Mouse (Mus musculus): ENCODE data around the gene Aco2.

Aco2 gene

GRCm38 (mm10) chr15:81920546-81921217, 48.6 kb downstream of the Aco2 start:
- no peak for DNase-seq

DNA sequence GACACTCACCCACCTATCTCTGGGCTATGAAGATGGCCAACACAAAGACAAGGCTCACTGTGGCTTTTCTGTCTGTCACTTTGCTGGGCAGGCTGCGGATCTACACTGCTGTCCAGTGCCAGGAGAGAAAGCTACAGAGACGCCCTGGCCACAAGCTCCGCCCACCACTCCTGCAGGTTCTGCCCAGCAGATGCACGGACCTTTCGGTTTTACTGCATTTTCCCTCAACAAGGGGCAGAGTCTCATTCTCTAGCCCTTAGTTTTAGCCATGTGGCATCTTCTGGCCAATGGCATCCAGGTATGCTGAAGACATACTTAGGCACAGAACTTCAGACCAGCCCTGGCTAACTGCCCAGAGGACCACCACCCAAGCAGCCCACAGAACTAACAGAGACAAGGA, 49.1 kb downstream of the Aco2 start:
- no peak for DNase-seq

- DNase-seq = no peak
These were observed 52.8 kb downstream of the Aco2 start for GRCm38 (mm10) chr15:81924933-81925332.

DNA sequence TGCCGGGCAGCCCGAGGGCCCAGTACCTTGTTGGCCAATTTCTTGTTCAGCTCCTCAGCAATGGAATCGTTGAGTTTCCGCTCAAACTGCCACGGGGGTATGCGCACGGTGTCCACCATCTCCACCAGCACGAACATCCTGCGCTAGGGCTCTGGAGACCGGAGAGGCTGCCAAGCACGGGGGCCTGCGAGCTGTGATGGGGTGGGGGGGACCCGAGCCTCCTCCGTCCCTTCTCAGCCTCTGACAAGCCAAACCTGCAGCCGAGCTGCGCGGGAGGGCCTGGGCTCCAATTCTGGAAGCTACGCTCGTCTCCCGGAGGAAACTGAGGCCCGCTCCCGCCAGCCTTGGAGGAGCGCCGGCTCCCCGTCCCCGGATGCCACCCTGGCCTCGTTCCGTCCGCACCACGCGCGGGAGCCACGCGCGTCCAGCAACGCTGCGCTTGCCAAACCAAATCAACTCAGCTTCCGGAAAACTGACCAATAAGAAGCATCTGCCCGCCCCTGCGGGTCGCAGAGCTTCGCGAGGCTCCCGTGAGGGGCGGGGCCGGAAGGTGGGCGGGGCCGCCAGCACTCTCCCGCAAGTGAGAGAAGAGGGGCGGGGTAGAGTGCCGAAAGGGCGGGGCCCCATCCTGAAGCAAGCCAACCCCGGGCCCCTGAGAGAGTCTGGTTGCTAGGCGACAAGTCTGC, 53.8 kb downstream of the Aco2 start, which contains the start of gene Polr3h:
Gene Polr3h, minus strand, starts transcription at position 481 of the 686 bp plus-strand sequence.
- DNase-seq = peak; percentile 96 to 97

DNA sequence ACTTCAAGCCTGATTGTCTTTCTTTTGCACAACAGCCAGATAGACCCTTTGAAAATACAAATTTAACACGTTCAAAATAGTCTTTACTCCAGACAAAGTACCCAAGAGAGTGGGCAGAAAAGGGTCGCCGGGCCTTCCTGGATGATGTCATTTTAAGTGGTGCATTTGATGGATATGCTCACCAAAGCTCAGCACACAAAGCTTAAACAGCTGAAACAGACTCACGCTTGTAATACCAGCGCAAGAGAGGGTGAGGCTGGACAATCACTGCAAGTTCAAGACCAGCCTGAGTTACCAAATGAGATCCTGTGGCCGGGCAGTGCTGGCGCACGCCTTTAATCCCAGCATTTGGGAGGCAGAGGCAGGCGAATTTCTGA, 54.3 kb downstream of the Aco2 start:
- no peak for DNase-seq

DNA sequence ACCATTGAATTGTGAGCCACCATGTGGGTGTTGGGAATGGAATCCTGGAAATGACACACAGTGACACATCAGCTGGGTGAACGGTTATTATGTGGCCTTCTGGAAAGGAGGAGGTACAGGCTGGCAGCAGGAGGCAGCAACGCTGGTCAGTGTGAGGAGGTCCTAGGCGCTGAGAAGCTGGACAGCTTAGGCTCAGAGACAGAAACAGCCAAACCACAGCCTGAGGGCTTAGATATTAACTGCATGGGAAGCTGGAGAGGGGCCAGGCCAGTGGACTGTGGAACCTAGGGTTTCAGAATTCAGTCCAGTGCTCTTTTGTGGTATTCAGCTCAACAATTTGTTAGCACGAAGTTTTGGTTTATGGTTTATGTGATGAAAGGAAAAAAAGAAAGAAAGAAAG, 55.6 kb downstream of the Aco2 start:
- no peak for DNase-seq

- DNase-seq = peak; percentile 65 to 69
These were observed 56.2 kb downstream of the Aco2 start for GRCm38 (mm10) chr15:81928277-81928676.

DNA sequence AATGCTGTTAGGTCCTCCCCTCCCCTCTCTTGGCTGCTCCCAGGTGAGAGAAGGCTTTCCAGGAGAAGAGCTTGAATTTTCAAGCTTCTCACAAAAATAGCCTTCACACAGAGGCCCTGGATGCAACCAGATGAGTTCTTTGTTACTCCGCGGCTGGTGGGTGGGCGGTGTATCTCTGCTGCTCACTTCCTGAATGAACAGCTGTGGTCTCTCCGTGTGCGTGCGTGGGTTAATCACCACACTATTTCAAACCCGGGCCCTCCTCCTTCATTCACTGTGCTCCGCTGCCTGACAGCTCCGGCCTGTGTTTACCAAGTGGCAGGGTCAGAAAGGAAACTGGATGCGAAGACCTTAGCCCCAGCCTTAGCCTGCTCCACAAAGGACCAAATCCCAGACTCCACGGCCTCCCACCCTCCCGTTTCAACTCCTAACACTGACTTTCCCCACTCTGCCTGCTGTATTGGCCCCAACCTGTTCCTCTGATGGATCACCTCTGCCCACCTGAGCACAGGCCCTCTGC, 60.9 kb downstream of the Aco2 start:
- DNase-seq = peak; percentile 26 to 46

DNA sequence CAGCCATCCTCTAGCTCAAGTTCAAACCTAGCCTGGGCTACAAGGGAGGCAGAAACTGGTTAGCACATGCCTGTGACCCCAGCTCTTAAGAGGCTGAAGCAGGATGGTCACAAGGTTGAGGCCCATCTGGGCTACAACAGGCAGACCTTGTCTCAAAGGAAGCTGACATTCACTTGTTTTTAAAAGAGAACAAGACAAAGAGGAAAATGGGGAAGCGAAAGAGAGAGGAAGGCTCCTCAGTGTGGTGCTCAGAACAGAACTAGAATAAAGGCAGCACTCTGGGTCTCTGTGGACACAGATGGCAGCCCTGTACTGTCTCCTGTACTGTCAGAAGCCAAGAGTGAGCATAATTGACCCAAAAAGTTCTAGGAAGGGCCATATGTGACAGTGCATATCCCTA, 61.9 kb downstream of the Aco2 start:
- DNase-seq = no peak

DNA sequence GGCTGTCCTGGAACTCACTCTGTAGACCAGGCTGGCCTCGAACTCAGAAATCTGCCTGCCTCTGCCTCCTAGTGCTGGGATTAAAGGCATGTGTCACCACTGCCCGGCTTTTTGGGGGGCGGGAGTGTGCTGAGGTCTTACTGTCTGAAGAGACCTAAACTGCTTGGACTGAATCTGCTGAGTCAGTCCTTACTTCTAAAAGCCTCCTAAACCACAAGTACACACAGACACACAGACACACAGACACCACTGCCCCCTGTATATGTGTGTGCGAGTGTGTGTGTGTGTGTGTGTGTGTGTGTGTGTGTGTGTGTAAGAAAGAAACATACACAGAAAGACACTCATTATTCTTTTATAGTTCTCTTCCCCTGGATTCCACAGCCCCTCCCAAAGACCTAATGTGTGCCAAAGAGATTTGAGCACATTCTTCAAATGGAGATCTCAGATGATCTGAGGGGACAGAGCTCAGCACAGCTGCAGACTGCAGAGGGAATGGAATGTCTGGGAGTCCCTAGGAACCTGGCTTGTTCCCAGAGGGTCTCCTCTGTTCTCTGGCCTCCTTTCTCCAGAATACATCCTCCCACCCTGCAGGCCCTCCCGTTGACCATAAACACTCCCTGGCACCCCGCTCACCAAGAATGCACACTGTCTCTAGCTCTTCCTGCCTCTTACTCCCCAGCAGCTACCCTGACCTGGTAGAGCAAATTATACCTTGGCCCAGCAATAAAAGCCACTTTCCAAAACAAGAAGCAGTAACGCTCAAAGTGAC, 63.9 kb downstream of the Aco2 start:
- DNase-seq = no peak

DNA sequence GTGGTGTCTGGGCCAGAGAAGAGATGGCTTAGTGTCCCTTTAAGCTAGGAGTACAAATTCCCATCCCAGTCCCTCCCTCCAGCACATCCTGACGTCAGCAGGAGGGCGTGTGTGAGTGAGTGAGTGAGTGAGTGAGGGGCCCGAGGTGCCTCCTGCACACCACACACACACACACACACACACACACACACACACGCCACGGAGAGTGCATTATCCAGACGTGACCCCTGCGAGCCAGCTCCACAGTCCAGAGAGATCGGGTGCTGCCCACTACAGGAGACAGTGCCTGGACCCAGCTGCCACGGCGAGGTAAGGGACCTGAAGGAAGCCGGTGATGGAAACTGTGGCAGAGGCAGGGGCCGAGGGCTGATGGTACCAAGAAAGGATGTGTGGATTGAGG, 64.6 kb downstream of the Aco2 start, which contains the start of gene Csdc2:
Gene Csdc2, plus strand, starts transcription at position 81 of the 400 bp plus-strand sequence.
- peak; percentile 40 to 62 for DNase-seq

- peak; percentile 35 to 54 for DNase-seq
These were observed 65.2 kb downstream of the Aco2 start for GRCm38 (mm10) chr15:81937098-81937972.

DNA sequence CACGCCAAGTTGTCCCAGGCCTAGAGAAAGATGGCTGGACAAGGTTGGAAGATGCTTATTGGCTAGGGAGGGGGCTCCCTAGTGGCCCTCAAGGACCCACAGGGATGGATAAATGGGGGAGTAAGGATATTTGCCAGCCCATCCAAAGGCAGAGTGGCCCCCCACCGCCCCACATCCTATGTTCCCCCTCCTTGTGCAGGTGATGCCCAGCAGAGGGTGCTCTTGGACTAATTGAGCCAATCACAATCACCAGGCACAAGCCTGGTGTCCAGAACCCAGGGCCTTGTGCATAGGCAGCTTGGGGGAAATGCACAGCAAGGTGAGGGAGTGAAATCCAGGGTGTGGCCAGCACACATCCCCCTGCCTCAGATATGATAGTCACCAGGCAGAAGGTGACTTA, 66.1 kb downstream of the Aco2 start:
- peak in 1 of 2 experiments; percentile 42 for DNase-seq

DNA sequence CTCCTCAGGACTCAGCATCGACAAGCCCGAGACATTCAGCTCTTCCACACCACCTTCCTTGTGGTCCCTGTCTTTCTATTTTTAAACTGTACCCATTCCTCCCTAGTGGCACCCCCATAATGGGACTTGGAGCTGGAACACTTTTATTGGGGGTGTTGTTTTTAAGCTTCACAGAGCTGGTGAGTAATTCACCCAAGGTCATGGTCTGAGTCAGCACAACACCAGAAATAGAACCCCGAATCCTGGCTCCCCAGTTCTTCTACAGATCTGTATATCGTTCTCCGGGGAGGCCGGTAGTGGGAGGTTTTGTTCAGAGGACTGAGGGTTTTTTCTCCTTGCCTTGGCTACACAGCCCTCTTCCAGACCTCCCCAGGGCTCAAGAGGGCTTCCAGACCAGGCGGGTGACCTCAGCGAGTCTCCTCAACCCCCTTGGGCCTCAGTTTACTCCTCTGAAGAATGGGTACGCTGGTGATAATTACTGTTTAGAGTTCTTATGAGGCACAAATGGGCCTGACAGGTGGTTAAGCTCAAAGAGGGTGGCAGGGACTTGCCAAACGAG, 67.1 kb downstream of the Aco2 start:
- DNase-seq = no peak

- DNase-seq = no peak
These were observed 67.7 kb downstream of the Aco2 start for GRCm38 (mm10) chr15:81939774-81940173.

DNA sequence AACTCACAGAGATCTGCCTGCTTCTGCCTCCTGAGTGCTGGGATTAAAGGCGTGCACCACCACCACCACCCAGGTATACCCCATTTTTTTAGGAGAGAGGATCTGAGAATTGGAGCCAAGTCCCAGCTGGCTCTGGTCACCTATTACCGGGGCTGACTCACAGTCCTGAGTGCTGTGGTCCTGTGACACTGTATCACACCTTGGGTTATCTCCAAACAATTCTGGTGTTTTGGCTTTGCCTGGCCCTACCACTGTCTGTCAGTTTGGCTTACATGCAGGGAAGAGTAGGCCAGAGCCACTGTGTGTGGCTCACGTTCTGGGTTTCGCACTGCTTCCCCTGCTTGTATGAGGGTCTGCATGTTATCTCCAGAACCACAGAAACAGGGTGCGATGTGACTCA, 68.1 kb downstream of the Aco2 start:
- no peak for DNase-seq

GRCm38 (mm10) chr15:81941010-81941409, 68.9 kb downstream of the Aco2 start:
- no peak for DNase-seq

DNA sequence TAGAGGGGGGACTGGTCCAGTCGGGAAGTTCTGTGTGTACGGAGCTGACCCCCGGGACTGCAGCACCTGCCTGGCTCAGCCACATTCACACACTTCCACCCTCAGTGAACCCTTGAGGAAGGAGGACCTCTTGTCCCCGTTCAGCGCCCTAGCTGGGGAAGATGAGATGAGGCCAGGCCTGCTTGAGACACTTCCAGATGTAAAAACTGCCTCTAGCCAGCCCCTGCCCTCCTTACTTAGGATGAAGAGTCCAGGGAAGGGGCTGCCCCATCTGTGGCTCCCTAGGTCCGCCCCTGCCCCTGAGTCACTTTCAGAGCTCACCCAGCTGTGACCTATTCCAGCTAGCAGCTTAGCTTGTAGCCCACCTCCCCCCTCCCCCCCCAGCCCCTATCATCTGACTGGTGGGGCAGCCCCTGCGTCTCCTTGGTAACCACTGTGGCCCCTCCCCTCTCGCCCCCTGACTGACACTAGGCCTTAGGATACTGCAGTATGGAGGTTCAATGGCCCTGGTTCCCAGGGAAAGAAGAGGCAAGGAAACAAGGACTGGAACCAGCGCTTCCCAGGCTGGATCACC, 71.2 kb downstream of the Aco2 start:
- DNase-seq = no peak

DNA sequence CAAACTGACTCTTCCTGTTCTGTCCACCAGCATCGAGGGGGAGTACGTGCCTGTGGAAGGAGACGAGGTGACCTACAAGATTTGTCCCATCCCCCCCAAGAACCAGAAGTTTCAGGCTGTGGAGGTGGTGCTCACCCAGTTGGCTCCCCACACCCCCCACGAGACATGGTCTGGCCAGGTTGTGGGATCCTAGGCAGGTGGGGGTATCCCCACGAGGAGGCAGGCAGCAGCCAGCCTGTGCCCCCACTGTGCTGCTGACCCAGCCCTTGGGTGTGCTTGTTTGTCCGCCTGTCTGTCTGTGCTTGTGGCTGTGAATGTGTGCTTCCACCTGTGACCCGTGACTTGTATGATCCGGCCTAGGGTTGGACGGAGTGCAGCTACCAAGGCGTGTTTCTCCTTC, 77.0 kb downstream of the Aco2 start:
- no peak for DNase-seq

DNA sequence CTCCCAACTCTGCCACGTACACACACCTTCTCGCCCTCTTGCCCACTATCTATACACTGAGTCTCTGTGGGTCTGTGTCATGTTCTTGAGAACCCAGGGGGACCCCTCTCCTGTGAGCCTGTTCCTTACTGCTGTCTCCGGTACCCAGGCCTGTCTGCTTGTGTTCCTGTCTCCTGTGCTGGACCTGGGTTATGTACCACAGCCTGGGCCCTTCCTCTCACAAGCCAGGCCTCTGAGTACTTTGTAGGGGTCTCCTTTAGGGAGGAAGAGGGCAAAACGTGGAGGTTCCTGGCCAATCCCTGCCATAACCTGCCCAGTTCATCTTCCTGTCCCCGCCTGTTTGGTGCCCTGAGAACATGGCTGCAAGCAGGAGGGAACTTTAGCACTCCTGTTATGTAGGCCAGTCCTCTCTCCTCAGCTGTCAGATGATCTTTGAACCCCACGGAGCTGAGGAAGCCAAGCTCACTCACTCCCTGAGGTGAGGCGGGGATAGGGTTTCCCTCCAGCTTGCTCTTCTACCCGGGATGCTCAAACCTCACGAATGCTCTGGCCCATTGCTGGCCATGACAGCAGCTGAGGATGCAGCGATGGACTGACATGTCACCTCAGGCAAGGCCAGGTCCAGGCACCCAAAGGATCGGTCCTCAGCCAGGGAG, 77.5 kb downstream of the Aco2 start:
- no peak for DNase-seq

GRCm38 (mm10) chr15:81950716-81951115, 78.6 kb downstream of the Aco2 start:
- DNase-seq = no peak

Measured in lung, postnatal 4 days (tissue).